In the genomic region with DNA sequence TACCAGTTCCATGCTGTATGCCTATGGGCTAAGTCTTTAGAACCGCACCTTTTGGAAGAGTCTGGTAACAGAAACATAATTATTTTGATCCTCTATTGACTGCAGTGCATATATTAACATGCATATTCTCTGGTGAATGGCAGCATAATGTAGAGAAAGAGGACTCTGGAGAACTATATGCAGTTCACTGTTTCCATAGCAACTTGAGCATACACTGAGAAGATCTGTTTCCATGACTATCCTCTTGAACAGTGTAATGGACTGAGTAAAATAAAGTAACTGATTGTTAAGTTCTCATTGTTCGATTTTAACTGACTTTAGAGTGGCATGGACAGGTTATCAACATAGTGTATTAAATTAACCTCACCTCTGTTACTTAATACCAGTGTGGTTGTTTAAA, we compare ENCODE assay signal across 20 mouse cellular contexts.
DNase-seq lines count a peak whose midpoint lies in the region; ATAC-seq and TF ChIP-seq lines count a peak whose summit lies in the region.
"Had no signal": no experiment of that assay in that cellular context is flagged by ENCODE, and none has a peak within 500 bp of the region (broad histone marks: within the 10 kb centered on the region; RNA-seq: fewer than 3 reads in every experiment).

No protein-coding gene starts in this region.

- DNase-seq in embryo, embryonic 10.5 days (ENCODE audit: low spot score), result peak; percentile 5
- DNase-seq in embryo, embryonic 10 days (ENCODE audit: low spot score), result no peak
- peak; percentile 43 for DNase-seq in brain, embryonic 18.5 days (ENCODE audit: low read depth, low spot score)
- peak; percentile 33 for DNase-seq in hindbrain, embryonic 14.5 days (ENCODE audit: low spot score)
- DNase-seq in midbrain, postnatal 0 days (ENCODE audit: low spot score), result peak; percentile 35
- no peak for DNase-seq in thymus, postnatal 14 days
- DNase-seq in kidney, postnatal 4 days, result no peak
- DNase-seq in thymus, adult 2 months, result no peak
- DNase-seq: adrenal gland, postnatal 36 days; cerebellum, adult 11-12 months; gastrocnemius, postnatal 14 days; kidney, adult 11 months; right cerebral cortex, adult 18-20 months had no signal

- no peak overlapping the region for H3K9ac ChIP-seq in hindbrain, embryonic 14.5 days
- no peak overlapping the region for H3K9ac ChIP-seq in midbrain, postnatal 0 days (replicated peaks; ENCODE audit: low read length, poor library complexity, severe bottlenecking)
- H3K9ac ChIP-seq: limb, embryonic 15.5 days; lung, embryonic 15.5 days had no signal

- TF ChIP-seq CTCF in midbrain, postnatal 0 days (IDR thresholded peaks at IDR 0.05), result no peak
- TF ChIP-seq CTCF in thymus, adult 2 months (IDR thresholded peaks at IDR 0.05; ENCODE audit: borderline replicate concordance, control insufficient read depth, extremely low read depth, insufficient read depth, low read length, poor library complexity), result no peak

- no peak overlapping the region for H3K4me3 ChIP-seq in hindbrain, embryonic 14.5 days (replicated peaks; ENCODE audit: low read length)
- H3K4me3 ChIP-seq in midbrain, postnatal 0 days (ENCODE audit: low read depth, low read length), result no peak overlapping the region
- no peak overlapping the region for H3K4me3 ChIP-seq in thymus, adult 2 months (ENCODE audit: control insufficient read depth, insufficient read depth, low read length)
- H3K4me3 ChIP-seq: heart, embryonic 10.5 days; left cerebral cortex, adult 2 months; limb, embryonic 15.5 days; lung, embryonic 15.5 days had no signal

- H3K27ac ChIP-seq in hindbrain, embryonic 14.5 days, result 0 out of 2 replicates have a peak overlapping the region, but pooled peaks have one; percentile 32
- peak overlapping the region; percentile 63 for H3K27ac ChIP-seq in midbrain, postnatal 0 days (ENCODE audit: low read depth, low read length)
- no peak overlapping the region for H3K27ac ChIP-seq in thymus, adult 2 months (ENCODE audit: control insufficient read depth, insufficient read depth, low read length)
- H3K27ac ChIP-seq: heart, embryonic 10.5 days; left cerebral cortex, adult 2 months; limb, embryonic 15.5 days; lung, embryonic 15.5 days; stomach, postnatal 0 days had no signal

- H3K27me3 ChIP-seq in hindbrain, embryonic 14.5 days (ENCODE audit: control insufficient read depth, insufficient read depth, low read length), result no peaks in the 10 kb centered on the region
- H3K27me3 ChIP-seq in midbrain, postnatal 0 days (ENCODE audit: insufficient read depth, low read length), result no peaks in the 10 kb centered on the region
- H3K27me3 ChIP-seq in thymus, adult 2 months (ENCODE audit: control insufficient read depth, insufficient read depth, low read length), result no peaks in the 10 kb centered on the region
- H3K27me3 ChIP-seq: CH12.LX; limb, embryonic 15.5 days; lung, embryonic 15.5 days had no signal

- no peaks in the 10 kb centered on the region for H3K9me3 ChIP-seq in hindbrain, embryonic 14.5 days (ENCODE audit: control insufficient read depth, low read length)
- H3K9me3 ChIP-seq in midbrain, postnatal 0 days (ENCODE audit: low read length), result no peaks in the 10 kb centered on the region
- H3K9me3 ChIP-seq: heart, embryonic 10.5 days; limb, embryonic 15.5 days; lung, embryonic 15.5 days had no signal

- WGBS in hindbrain, embryonic 14.5 days, result 48% methylated on average over 2 of the region's 2 CpGs
- 31% methylated on average over 2 of the region's 2 CpGs for WGBS in midbrain, postnatal 0 days
- WGBS in thymus, adult 2 months, result 90% methylated on average over 2 of the region's 2 CpGs

- no peaks in the 10 kb centered on the region for H3K36me3 ChIP-seq in hindbrain, embryonic 14.5 days (replicated peaks; ENCODE audit: control insufficient read depth, insufficient read depth)
- no peaks in the 10 kb centered on the region for H3K36me3 ChIP-seq in midbrain, postnatal 0 days (ENCODE audit: insufficient read depth, low read length)
- H3K36me3 ChIP-seq in thymus, adult 2 months (ENCODE audit: control insufficient read depth, insufficient read depth, low read length), result no peaks in the 10 kb centered on the region
- H3K36me3 ChIP-seq: heart, embryonic 10.5 days; limb, embryonic 15.5 days; lung, embryonic 15.5 days had no signal

- no peak overlapping the region for H3K4me2 ChIP-seq in hindbrain, embryonic 14.5 days (replicated peaks)
- no peak overlapping the region for H3K4me2 ChIP-seq in midbrain, postnatal 0 days (ENCODE audit: low read depth, low read length, poor library complexity, severe bottlenecking)
- H3K4me2 ChIP-seq: limb, embryonic 15.5 days; lung, embryonic 15.5 days had no signal

- peak; percentile 94 for ATAC-seq in hindbrain, embryonic 14.5 days (ENCODE audit: low FRiP score)
- ATAC-seq in midbrain, postnatal 0 days (ENCODE audit: low FRiP score), result peak; percentile 90
- ATAC-seq: activated CD4-positive, CD25-positive, alpha-beta regulatory T cell, adult 4 months had no signal

- TF ChIP-seq POLR2A in thymus, adult 2 months (IDR thresholded peaks at IDR 0.05; ENCODE audit: control insufficient read depth, extremely low read depth, insufficient read depth, low read length, poor library complexity), result no peak

- H3K4me1 ChIP-seq in hindbrain, embryonic 14.5 days (replicated peaks; ENCODE audit: control insufficient read depth, insufficient read depth, low read length), result 0 out of 2 replicates have a peak, but pooled peaks cover 4% of the 10 kb centered on the region
- no peaks in the 10 kb centered on the region for H3K4me1 ChIP-seq in midbrain, postnatal 0 days (ENCODE audit: insufficient read depth, low read length)
- H3K4me1 ChIP-seq in thymus, adult 2 months (replicated peaks; ENCODE audit: control insufficient read depth, insufficient read depth, low read length), result no peaks in the 10 kb centered on the region
- H3K4me1 ChIP-seq: heart, embryonic 10.5 days; limb, embryonic 15.5 days; lung, embryonic 15.5 days had no signal

Comparison
In these comparisons a context has a peak if more than half of its experiments do, and no peak if none do; other contexts are left out.
1. DNase-seq: peak in embryo, embryonic 10.5 days (single experiment), brain, embryonic 18.5 days (single experiment), hindbrain, embryonic 14.5 days (single experiment) and midbrain, postnatal 0 days (single experiment); none in embryo, embryonic 10 days (single experiment), thymus, postnatal 14 days (single experiment), kidney, postnatal 4 days (0 of 2) and thymus, adult 2 months (single experiment).